Mouse (Mus musculus) midbrain, embryonic 11.5 days (tissue): ENCODE measurements around the gene Oxtr. TPM values are rescaled to one million over a fixed set of nuclear protein-coding genes. Genes with fewer than 3 reads are reported as not detected.

Experiments
- polyA plus RNA-seq: library from polyadenylated mRNA; unstranded; fragments of >200 nt; fragmentation: Nextera tagmentation; extraction: Ambion mirVana; gene quantifications from 2 replicates; pipeline ENCODE4 v1.2.1, GENCODE M21; 2014

Oxtr gene
- polyA plus RNA-seq, 1 experiment from 2014 or later = 0.11 TPM

Other genes with a start within 250 kb of the Oxtr start
- gene Lmcd1, start 216.2 kb downstream of the Oxtr start, polyA plus RNA-seq = 3.0 and 3.8 TPM in 2 replicates
- 0.16 and 0.52 TPM in 2 replicates for gene Ssu2, start 101.9 kb downstream of the Oxtr start, polyA plus RNA-seq
- gene Cav3, start 30.4 kb downstream of the Oxtr start, polyA plus RNA-seq = 0.11 TPM in 1 of 2 replicates, not detected in the other
- 38.2 and 39.7 TPM in 2 replicates for gene Rad18, start 206.7 kb upstream of the Oxtr start, polyA plus RNA-seq